Mouse (Mus musculus) cortical plate, adult 2 months (tissue): ENCODE measurements at regions not wholly inside any gene's neighbourhood (a gene's known extent, or its start where the extent isn't known, plus 50 kb on each side); places are given as distances from the start of the nearest gene placed in this dataset.

Source experiments
- CTCF ChIP-seq: fragments of 200-500 bp; IDR thresholded peaks from 2 replicates; pipeline ENCODE4 v1.5.1; 2011; ENCODE audit warnings: mild to moderate bottlenecking, control low read depth, low read length; ENCODE audit not compliant: insufficient read depth; ENCODE audit errors: extremely low read depth
- POLR2A ChIP-seq: fragments of 200-500 bp; IDR thresholded peaks from 2 replicates; pipeline ENCODE4 v1.6.1; 2011; ENCODE audit warnings: mild to moderate bottlenecking, low read length, control low read depth; ENCODE audit not compliant: insufficient read depth; ENCODE audit errors: extremely low read depth

GRCm38 (mm10) chr11:18216762-18217161 is 263.1 kb upstream of the Etaa1 start:
- TF ChIP-seq POLR2A (no peak), CTCF (no peak)
